Mouse (Mus musculus): Measurements from ENCODE around the gene Mfsd11. TPM values are rescaled to one million over a fixed set of nuclear protein-coding genes. Genes with fewer than 3 reads are reported as not detected.

The Mfsd11 gene
- total and polyA plus RNA-seq, 2 experiments from 2014 or later, result 38.2 to 52.4 TPM

DNA sequence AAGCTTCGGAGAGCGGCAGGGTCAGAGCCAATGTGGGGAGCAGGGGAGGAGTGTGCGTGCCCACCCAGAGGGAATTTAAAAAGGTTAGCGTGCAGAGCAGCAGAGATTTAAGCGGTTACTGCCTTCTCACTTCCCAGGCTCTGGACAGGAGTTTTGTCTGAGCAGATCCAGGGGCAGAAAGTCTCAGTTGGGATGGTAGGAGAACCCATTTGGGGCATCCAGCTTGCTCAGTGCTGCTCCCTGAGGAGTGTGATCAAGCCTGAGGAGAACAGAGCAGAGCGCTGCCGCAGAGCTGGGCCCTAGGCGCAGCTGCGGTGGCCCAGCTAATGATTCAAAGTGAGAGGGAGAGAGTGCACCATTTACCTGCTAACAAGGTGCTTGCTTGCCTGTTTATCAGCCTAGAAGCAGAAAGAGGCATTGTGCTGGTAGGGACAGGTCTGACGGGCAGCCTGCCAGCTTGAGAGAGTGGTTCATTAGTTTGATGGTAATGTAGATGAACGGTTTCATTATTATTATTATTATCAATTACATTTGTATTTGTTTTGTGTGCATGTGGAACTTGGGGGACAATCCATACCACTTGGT lies 43.3 kb upstream of the Mfsd11 start:
- Histone ChIP-seq H3K9ac (no peak overlapping the region), H3K27ac (ENCODE audit: low read depth, low read length) (no peak overlapping the region), H3K27me3 (ENCODE audit: insufficient read depth, low read length) (no peaks in the 10 kb centered on the region), H3K4me2 (ENCODE audit: low read depth) (no peak overlapping the region), H3K4me1 (ENCODE audit: insufficient read depth) (0 out of 2 replicates have a peak, but pooled peaks cover 7% of the 10 kb centered on the region), H3K36me3 (ENCODE audit: insufficient read depth) (no peaks in the 10 kb centered on the region), H3K4me3 (ENCODE audit: low read depth, low read length) (no peak overlapping the region), H3K9me3 (ENCODE audit: low read length) (no peaks in the 10 kb centered on the region)
- no peak for TF ChIP-seq CTCF (IDR thresholded peaks at IDR 0.05; ENCODE audit: low read depth)
- DNase-seq (no peak), ATAC-seq (no peak)
- 73% methylated on average over 11 of the region's 11 CpGs for WGBS

DNA sequence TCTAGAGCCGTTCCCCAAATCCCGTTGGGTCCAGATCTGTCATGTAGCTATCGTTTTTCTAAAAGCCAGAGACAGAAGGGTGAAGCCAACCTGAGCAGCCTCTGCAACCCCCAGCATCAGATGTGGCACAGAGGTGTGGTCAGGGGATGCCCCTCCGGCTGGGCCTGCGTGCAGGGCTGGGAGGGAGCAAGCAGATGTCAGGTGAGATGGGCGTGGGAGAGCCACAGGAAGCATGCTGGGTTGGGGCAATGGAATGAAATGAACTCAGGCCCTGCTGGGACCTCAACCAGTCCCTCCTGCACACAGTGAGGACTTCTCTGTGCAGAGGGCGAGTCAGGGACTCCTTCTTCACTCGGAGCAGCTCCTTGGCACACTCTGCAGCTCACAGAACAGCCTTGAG lies 42.7 kb upstream of the Mfsd11 start:
- Histone ChIP-seq H3K4me1 (ENCODE audit: insufficient read depth) (0 out of 2 replicates have a peak, but pooled peaks cover 7% of the 10 kb centered on the region), H3K9me3 (ENCODE audit: low read length) (no peaks in the 10 kb centered on the region), H3K4me3 (ENCODE audit: low read depth, low read length) (no peak overlapping the region), H3K27me3 (ENCODE audit: insufficient read depth, low read length) (no peaks in the 10 kb centered on the region), H3K27ac (ENCODE audit: low read depth, low read length) (no peak overlapping the region), H3K9ac (no peak overlapping the region), H3K36me3 (ENCODE audit: insufficient read depth) (no peaks in the 10 kb centered on the region), H3K4me2 (ENCODE audit: low read depth) (no peak overlapping the region)
- WGBS, result 83% methylated on average over 8 of the region's 8 CpGs
- DNase-seq, result no peak
- no peak for TF ChIP-seq CTCF (IDR thresholded peaks at IDR 0.05; ENCODE audit: low read depth)
- ATAC-seq, result no peak

DNA sequence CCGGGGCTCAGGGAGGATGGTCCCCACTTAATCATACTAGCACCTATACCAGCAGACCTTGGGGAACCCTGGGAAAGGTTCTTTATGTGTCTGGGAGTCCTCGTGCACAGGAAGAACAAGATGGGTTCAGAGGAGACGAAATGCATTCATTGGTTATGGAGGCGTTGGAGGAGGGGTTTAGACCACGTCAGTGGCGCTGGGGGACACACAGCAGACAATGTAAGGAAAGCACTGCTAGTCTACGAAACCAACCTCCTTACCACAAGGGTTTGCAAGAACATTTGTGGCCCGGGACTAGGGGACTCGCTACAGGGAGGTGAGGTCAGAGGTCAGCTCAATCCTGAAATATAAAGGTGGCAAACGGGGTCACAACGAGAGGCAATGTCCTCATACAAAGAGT lies 41.7 kb upstream of the Mfsd11 start:
- 42% methylated on average over 11 of the region's 11 CpGs for WGBS
- Histone ChIP-seq H3K4me3 (ENCODE audit: low read depth, low read length) (no peak overlapping the region), H3K36me3 (ENCODE audit: insufficient read depth) (no peaks in the 10 kb centered on the region), H3K4me2 (ENCODE audit: low read depth) (peak overlapping the region; percentile 66), H3K4me1 (ENCODE audit: insufficient read depth) (0 out of 2 replicates have a peak, but pooled peaks cover 7% of the 10 kb centered on the region), H3K9me3 (ENCODE audit: low read length) (no peaks in the 10 kb centered on the region), H3K27me3 (ENCODE audit: insufficient read depth, low read length) (no peaks in the 10 kb centered on the region), H3K27ac (ENCODE audit: low read depth, low read length) (peak overlapping the region; percentile 89), H3K9ac (peak overlapping the region; percentile 57; the same call in 1 of the 2 replicates)
- DNase-seq (peak; percentile 75), ATAC-seq (peak; percentile 38; the same call in 1 of the 2 replicates)
- TF ChIP-seq CTCF (IDR thresholded peaks at IDR 0.05; ENCODE audit: low read depth), result no peak

DNA sequence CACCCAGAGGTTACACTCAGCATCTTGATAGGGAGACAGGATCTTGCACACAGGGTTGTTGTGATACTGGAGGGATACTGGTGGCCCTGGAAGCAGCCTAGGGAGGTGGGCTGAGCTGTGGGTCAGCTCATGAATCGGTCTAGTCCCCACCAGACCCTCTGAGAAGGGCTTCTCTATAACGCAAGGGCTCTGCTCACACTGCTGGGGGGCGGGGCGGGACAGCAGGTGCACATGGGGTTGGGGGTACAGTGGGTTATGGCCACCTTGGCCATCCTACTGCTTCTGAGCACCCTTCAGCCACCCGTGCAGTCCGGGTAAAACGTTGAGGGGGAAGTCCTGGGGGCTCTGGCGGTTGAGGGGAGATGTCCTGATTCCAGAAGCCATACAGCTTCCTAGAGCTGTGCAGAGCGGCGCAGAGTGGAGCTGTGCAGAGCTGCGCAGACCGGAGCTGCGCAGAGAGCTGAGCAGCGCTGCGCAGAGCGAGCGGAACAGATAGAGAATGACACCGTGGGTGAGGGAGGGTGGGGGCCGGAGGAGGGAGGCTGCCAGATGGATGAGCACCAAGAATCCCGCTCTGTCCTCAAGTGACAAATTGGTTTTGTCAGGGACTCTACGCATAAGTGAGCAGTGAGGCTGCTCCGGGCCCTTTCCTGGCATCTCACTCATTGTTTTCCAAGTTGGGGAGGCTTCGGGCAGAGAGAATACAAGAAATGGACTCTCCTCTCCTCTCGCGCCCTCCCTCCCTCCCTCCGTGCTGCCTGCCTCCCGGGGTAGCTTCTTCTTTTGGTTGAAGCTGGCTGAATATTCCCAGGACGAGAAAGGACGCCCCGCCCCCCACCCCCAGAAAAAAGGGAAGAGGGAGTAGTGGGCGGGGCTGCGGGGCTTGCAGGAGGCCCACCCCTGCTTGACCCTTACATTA lies 41.0 kb upstream of the Mfsd11 start:
- DNase-seq (peak; percentile 95), ATAC-seq (peak; percentile 99)
- Histone ChIP-seq H3K27me3 (ENCODE audit: insufficient read depth, low read length) (no peaks in the 10 kb centered on the region), H3K4me3 (ENCODE audit: low read depth, low read length) (peak overlapping the region; percentile 36), H3K9me3 (ENCODE audit: low read length) (no peaks in the 10 kb centered on the region), H3K27ac (ENCODE audit: low read depth, low read length) (peak overlapping the region; percentile 89), H3K9ac (peak overlapping the region; percentile 57), H3K4me2 (ENCODE audit: low read depth) (peak overlapping the region; percentile 66), H3K4me1 (ENCODE audit: insufficient read depth) (0 out of 2 replicates have a peak, but pooled peaks cover 7% of the 10 kb centered on the region), H3K36me3 (ENCODE audit: insufficient read depth) (no peaks in the 10 kb centered on the region)
- 7% methylated on average over 32 of the region's 32 CpGs for WGBS
- TF ChIP-seq CTCF (IDR thresholded peaks at IDR 0.05; ENCODE audit: low read depth), result peak; percentile 53

DNA sequence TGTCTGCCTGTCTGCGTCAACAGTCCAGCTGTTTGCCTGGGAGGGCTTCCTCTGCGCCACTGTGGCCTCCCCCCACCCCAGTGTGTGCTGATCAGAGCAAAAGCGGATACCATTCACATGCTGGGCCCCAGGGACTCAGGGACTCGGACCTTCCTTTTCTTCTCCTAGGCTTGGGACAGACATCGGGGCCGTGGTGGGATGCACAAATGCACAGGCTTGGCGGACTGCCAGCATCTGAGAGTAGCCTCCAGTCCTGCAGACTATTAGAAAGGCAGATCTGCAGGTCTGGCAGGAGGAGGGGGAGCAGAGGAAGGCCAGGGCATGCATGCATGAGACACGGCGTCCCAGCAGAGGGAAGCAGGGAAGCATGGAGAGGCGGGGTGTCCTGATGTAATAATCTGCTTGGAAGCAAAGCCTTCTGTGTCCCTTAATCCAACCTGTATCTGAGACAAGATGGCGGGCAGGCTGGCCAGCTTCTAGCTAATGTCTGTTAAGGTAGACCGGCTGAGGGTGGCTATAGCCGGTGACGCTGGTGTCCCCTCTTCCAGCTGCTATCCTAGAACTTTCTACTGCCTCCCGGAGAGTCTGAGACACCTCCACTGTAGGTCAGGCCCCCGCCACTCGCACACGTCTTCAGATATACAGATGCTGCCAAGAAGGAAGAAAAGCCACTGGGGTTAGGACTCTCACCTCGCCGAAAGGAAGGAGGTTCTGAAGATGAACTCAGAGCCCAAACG lies 39.3 kb upstream of the Mfsd11 start:
- no peak overlapping the region for H3K27ac ChIP-seq (ENCODE audit: low read depth, low read length)
- no peak overlapping the region for H3K4me3 ChIP-seq (ENCODE audit: low read depth, low read length)
- H3K4me1 ChIP-seq (ENCODE audit: insufficient read depth), result 0 out of 2 replicates have a peak, but pooled peaks cover 7% of the 10 kb centered on the region
- no peaks in the 10 kb centered on the region for H3K9me3 ChIP-seq (ENCODE audit: low read length)
- ATAC-seq, result no peak
- H3K36me3 ChIP-seq (ENCODE audit: insufficient read depth), result no peaks in the 10 kb centered on the region
- H3K27me3 ChIP-seq (ENCODE audit: insufficient read depth, low read length), result no peaks in the 10 kb centered on the region
- 0 out of 2 replicates have a peak, but pooled peaks have one; percentile 10 for TF ChIP-seq CTCF (IDR thresholded peaks at IDR 0.05; ENCODE audit: low read depth)
- DNase-seq, result peak; percentile 24
- H3K4me2 ChIP-seq (ENCODE audit: low read depth), result no peak overlapping the region
- 48% methylated on average over 21 of the region's 21 CpGs for WGBS
- H3K9ac ChIP-seq, result no peak overlapping the region

DNA sequence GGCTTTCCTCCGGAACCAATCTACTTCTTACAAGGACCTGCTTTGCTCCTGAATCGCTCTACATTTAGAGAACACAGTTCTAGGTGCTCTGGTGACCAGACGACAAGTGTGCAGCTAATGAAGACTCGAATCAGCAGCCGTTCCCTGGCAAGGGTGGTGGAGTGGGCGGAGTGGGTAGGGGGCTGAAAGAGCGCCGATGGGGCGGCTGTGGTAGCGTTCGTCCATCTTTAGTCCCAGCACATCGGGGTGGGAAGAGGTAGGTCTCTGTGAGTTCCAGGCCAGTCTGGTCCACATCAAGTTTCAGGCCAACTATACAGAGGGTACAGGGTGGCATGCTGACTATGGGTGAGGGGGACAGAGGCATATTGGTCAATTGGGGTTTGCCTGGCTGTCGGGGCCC lies 38.6 kb upstream of the Mfsd11 start:
- H3K4me1 ChIP-seq (ENCODE audit: insufficient read depth), result 0 out of 2 replicates have a peak, but pooled peaks cover 7% of the 10 kb centered on the region
- no peak overlapping the region for H3K4me2 ChIP-seq (ENCODE audit: low read depth)

More for the DNA sequence above, 38.6 kb upstream of the Mfsd11 start:
- H3K36me3 ChIP-seq (ENCODE audit: insufficient read depth), result no peaks in the 10 kb centered on the region
- no peak overlapping the region for H3K9ac ChIP-seq
- no peak overlapping the region; the same call in 1 of the 2 replicates for H3K27ac ChIP-seq (ENCODE audit: low read depth, low read length)
- no peak overlapping the region for H3K4me3 ChIP-seq (ENCODE audit: low read depth, low read length)
- H3K27me3 ChIP-seq (ENCODE audit: insufficient read depth, low read length), result no peaks in the 10 kb centered on the region
- ATAC-seq, result no peak
- no peaks in the 10 kb centered on the region for H3K9me3 ChIP-seq (ENCODE audit: low read length)
- WGBS, result 67% methylated on average over 13 of the region's 13 CpGs
- no peak for DNase-seq
- no peak for TF ChIP-seq CTCF (IDR thresholded peaks at IDR 0.05; ENCODE audit: low read depth)

Measured in forebrain, postnatal 0 days (tissue).